ENCODE assay signal across 27 mouse cellular contexts in the genomic region with DNA sequence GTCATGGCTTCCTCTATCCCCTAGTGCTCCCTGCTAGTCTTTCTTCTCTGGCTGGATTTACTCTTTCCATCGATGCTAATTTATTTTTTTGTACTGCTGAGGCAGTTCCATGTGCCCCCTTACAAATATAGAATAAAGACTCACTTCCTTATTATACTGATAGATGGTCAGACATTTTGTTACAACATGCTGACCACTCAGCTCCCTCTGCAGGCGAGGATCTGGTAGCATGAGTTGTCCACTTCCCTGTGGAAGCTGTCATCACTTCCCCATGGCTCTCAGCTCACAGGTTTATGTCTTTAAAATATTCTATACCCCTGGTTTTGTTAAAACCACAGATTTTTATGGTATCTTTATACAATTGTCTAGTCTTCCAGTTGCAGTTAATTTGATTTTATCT. TPM values are rescaled to one million over a fixed set of nuclear protein-coding genes. Genes with fewer than 3 reads are reported as not detected.
DNase-seq lines count a peak whose midpoint lies in the region; ATAC-seq and TF ChIP-seq lines count a peak whose summit lies in the region.
"Had no signal": no experiment of that assay in that cellular context is flagged by ENCODE, and none has a peak within 500 bp of the region (broad histone marks: within the 10 kb centered on the region; RNA-seq: fewer than 3 reads in every experiment).

No protein-coding gene starts in this region.

- TF ChIP-seq POLR2A in liver, adult 2 months (IDR thresholded peaks at IDR 0.05; ENCODE audit: extremely low read depth, insufficient read depth, low read length): no peak
- TF ChIP-seq POLR2A in bone marrow, adult 2 months (IDR thresholded peaks at IDR 0.05; ENCODE audit: borderline replicate concordance, control insufficient read depth, low read depth, low read length): no peak

- 53% methylated on average over 2 of the region's 2 CpGs for WGBS in liver, adult 2 months
- WGBS in liver, embryonic 11.5 days: 58% methylated on average over 2 of the region's 2 CpGs
- WGBS in bone marrow, adult 2 months: 37% methylated on average over 2 of the region's 2 CpGs

- no peak for DNase-seq in liver, adult 2 months (ENCODE audit: extremely low read depth, low read depth, low spot score)
- DNase-seq in liver, embryonic 11.5 days (ENCODE audit: low spot score): no peak
- peak; percentile 6 for DNase-seq in ES-CJ7 (ENCODE audit: low read depth, low spot score)
- no peak for DNase-seq in right cerebral cortex, adult 18-20 months
- DNase-seq in adrenal gland, postnatal 14 days: no peak
- DNase-seq: adrenal gland, postnatal 25 days; cerebellum, adult 9-11 months; gastrocnemius, postnatal 14 days; heart, postnatal 36 days; kidney, adult 18-20 months; liver, embryonic 13.5 days; thymus, postnatal 25 days had no signal

- TF ChIP-seq CTCF in liver, adult 2 months (IDR thresholded peaks at IDR 0.05; ENCODE audit: low read depth, low read length): peak; percentile 40; the same call in 1 of the 2 replicates
- TF ChIP-seq CTCF in bone marrow, adult 2 months (IDR thresholded peaks at IDR 0.05; ENCODE audit: control insufficient read depth, insufficient read depth, low read length): peak; percentile 40; the same call in 1 of the 2 replicates

- no peaks in the 10 kb centered on the region for H3K9me3 ChIP-seq in liver, embryonic 11.5 days (ENCODE audit: control insufficient read depth, low read length)
- H3K9me3 ChIP-seq: forebrain, embryonic 12.5 days; hindbrain, embryonic 15.5 days; liver, embryonic 13.5 days; megakaryocyte, embryonic 14.5 days; neural tube, embryonic 12.5 days had no signal

- H3K36me3 ChIP-seq in liver, adult 2 months (ENCODE audit: control insufficient read depth, insufficient read depth, low read length): peaks cover 69% of the 10 kb centered on the region
- H3K36me3 ChIP-seq in liver, embryonic 11.5 days (ENCODE audit: control insufficient read depth, insufficient read depth, low read length): no peaks in the 10 kb centered on the region
- H3K36me3 ChIP-seq: forebrain, embryonic 12.5 days; hindbrain, embryonic 15.5 days; liver, embryonic 13.5 days; neural tube, embryonic 12.5 days had no signal

- peaks cover 3% of the 10 kb centered on the region; the same call in 1 of the 2 replicates for H3K79me2 ChIP-seq in liver, adult 2 months (ENCODE audit: control insufficient read depth, insufficient read depth, low read length)

- H3K27me3 ChIP-seq in liver, adult 2 months (ENCODE audit: control insufficient read depth, insufficient read depth, low read length): no peaks in the 10 kb centered on the region
- no peaks in the 10 kb centered on the region for H3K27me3 ChIP-seq in liver, embryonic 11.5 days (replicated peaks; ENCODE audit: control insufficient read depth, insufficient read depth, low read length)
- H3K27me3 ChIP-seq: forebrain, embryonic 12.5 days; hindbrain, embryonic 15.5 days; liver, embryonic 13.5 days; neural tube, embryonic 12.5 days had no signal

- H3K9ac ChIP-seq in liver, adult 2 months (ENCODE audit: low read depth, low read length): no peak overlapping the region
- H3K9ac ChIP-seq in liver, embryonic 11.5 days (ENCODE audit: low read depth, low read length): no peak overlapping the region
- H3K9ac ChIP-seq: forebrain, embryonic 12.5 days; hindbrain, embryonic 15.5 days; liver, embryonic 13.5 days; neural tube, embryonic 12.5 days had no signal

- H3K27ac ChIP-seq in liver, adult 2 months (replicated peaks; ENCODE audit: insufficient read depth, low read depth, low read length): no peak overlapping the region
- H3K27ac ChIP-seq in liver, embryonic 11.5 days (ENCODE audit: low read depth, low read length): no peak overlapping the region
- no peak overlapping the region for H3K27ac ChIP-seq in bone marrow, adult 2 months (ENCODE audit: control insufficient read depth, insufficient read depth, low read depth, low read length, poor library complexity)
- H3K27ac ChIP-seq: forebrain, embryonic 12.5 days; hindbrain, embryonic 15.5 days; liver, embryonic 13.5 days; neural tube, embryonic 12.5 days had no signal

- no peak for ATAC-seq in liver, embryonic 11.5 days (replicated peaks; ENCODE audit: low FRiP score)
- peak; percentile 73 for ATAC-seq in monocyte, adult 5-6 weeks (replicated peaks; ENCODE audit: insufficient number of reproducible peaks, low FRiP score, low TSS enrichment, poor library complexity, severe bottlenecking)
- ATAC-seq: activated CD4-positive, CD25-positive, alpha-beta regulatory T cell, adult 4 months; CD4-positive, CD25-positive, alpha-beta regulatory T cell, adult 4 months had no signal

- peaks cover 21% of the 10 kb centered on the region for H3K4me1 ChIP-seq in liver, adult 2 months (ENCODE audit: control insufficient read depth, insufficient read depth, low read length)
- no peaks in the 10 kb centered on the region for H3K4me1 ChIP-seq in liver, embryonic 11.5 days (replicated peaks; ENCODE audit: control insufficient read depth, insufficient read depth, low read length)
- H3K4me1 ChIP-seq in bone marrow, adult 2 months (ENCODE audit: control insufficient read depth, insufficient read depth, low read length): no peaks in the 10 kb centered on the region; the same call in 1 of the 2 replicates
- H3K4me1 ChIP-seq: forebrain, embryonic 12.5 days; hindbrain, embryonic 15.5 days; liver, embryonic 13.5 days; megakaryocyte, embryonic 14.5 days; neural tube, embryonic 12.5 days had no signal

- no peak overlapping the region for H3K4me2 ChIP-seq in liver, embryonic 11.5 days
- H3K4me2 ChIP-seq: forebrain, embryonic 12.5 days; heart, embryonic 11.5 days; hindbrain, embryonic 15.5 days; liver, embryonic 13.5 days; neural tube, embryonic 12.5 days had no signal

- no peak overlapping the region for H3K4me3 ChIP-seq in liver, adult 2 months (ENCODE audit: insufficient read depth, low read depth, low read length)
- no peak overlapping the region for H3K4me3 ChIP-seq in liver, embryonic 11.5 days (ENCODE audit: low read depth, low read length)
- no peak overlapping the region for H3K4me3 ChIP-seq in bone marrow, adult 2 months (replicated peaks; ENCODE audit: control insufficient read depth, low read depth, low read length)
- H3K4me3 ChIP-seq: forebrain, embryonic 12.5 days; hindbrain, embryonic 15.5 days; liver, embryonic 13.5 days; megakaryocyte, embryonic 14.5 days; neural tube, embryonic 12.5 days had no signal

RNA-seq across cellular contexts. Expression of gene Slc17a2, which starts 9.4 kb away (rescaled TPM):
- 175 and 208 TPM in 2 replicates for total RNA-seq in liver, adult 2 months (2014; rRNA removed)
- 144 and 189 TPM in 2 replicates for polyA plus RNA-seq in liver, adult 2 months (2012; rRNA removed)
- polyA plus RNA-seq in liver, embryonic 11.5 days (2014; fragmentation: Nextera tagmentation; extraction: Ambion mirVana): 0.26 and 0.56 TPM in 2 replicates
- polyA plus RNA-seq in bone marrow, adult 2 months (2011; ENCODE audit: insufficient read depth, insufficient read length, low replicate concordance, missing spikeins): 1.4 TPM in 1 of 2 replicates, not detected in the other
- not detected in 3 replicates for total RNA-seq in monocyte, adult 5-6 weeks (2017)
- 0.68 and 12.9 TPM in 2 replicates for total RNA-seq in adrenal gland, postnatal 14 days (2021)
- total RNA-seq: adrenal gland, postnatal 25 days; gastrocnemius, postnatal 14 days; heart, postnatal 36 days; left cerebral cortex, postnatal 25 days had no signal
- polyA plus RNA-seq: activated CD4-positive, CD25-positive, alpha-beta regulatory T cell, adult 4 months; CD4-positive, CD25-positive, alpha-beta regulatory T cell, adult 4 months; forebrain, embryonic 12.5 days; heart, embryonic 11.5 days; hindbrain, embryonic 15.5 days; midbrain, postnatal 0 days; neural tube, embryonic 12.5 days; spleen, adult 2 months had no signal

RNA-seq across cellular contexts. Expression of gene Slc17a3, which starts 23.1 kb away (rescaled TPM):
- total RNA-seq in liver, adult 2 months (2014; rRNA removed): 32.8 and 38.1 TPM in 2 replicates
- polyA plus RNA-seq in liver, adult 2 months (2012; rRNA removed): 34.5 and 39.7 TPM in 2 replicates
- polyA plus RNA-seq in liver, embryonic 11.5 days (2014; fragmentation: Nextera tagmentation; extraction: Ambion mirVana): 0.36 and 0.43 TPM in 2 replicates
- polyA plus RNA-seq in bone marrow, adult 2 months (2011; ENCODE audit: insufficient read depth, insufficient read length, low replicate concordance, missing spikeins): 2.9 TPM in 1 of 2 replicates, not detected in the other
- not detected in 3 replicates for total RNA-seq in monocyte, adult 5-6 weeks (2017)
- total RNA-seq in adrenal gland, postnatal 14 days (2021): 0.38 and 4.4 TPM in 2 replicates
- total RNA-seq: gastrocnemius, postnatal 14 days; heart, postnatal 36 days; layer of hippocampus, postnatal 25 days had no signal
- polyA plus RNA-seq: activated CD4-positive, CD25-positive, alpha-beta regulatory T cell, adult 4 months; CD4-positive, CD25-positive, alpha-beta regulatory T cell, adult 4 months; forebrain, embryonic 12.5 days; frontal cortex, adult 2 months; heart, embryonic 11.5 days; hindbrain, embryonic 15.5 days; midbrain, postnatal 0 days had no signal

RNA-seq across cellular contexts. Expression of gene Trim38, which starts 46.4 kb away (rescaled TPM):
- total RNA-seq in liver, adult 2 months (2014; rRNA removed): not detected in 2 replicates
- not detected in 2 replicates for polyA plus RNA-seq in liver, adult 2 months (2012; rRNA removed)
- polyA plus RNA-seq in liver, embryonic 11.5 days (2014; fragmentation: Nextera tagmentation; extraction: Ambion mirVana): not detected in 2 replicates
- polyA plus RNA-seq in bone marrow, adult 2 months (2011; ENCODE audit: insufficient read depth, insufficient read length, low replicate concordance, missing spikeins): not detected in 2 replicates
- total RNA-seq in monocyte, adult 5-6 weeks (2017): not detected in 3 replicates
- total RNA-seq in adrenal gland, postnatal 14 days (2021): not detected in 2 replicates
- total RNA-seq: gastrocnemius, postnatal 14 days; heart, postnatal 36 days; layer of hippocampus, postnatal 25 days; left cerebral cortex, postnatal 25 days; midbrain, postnatal 0 days had no signal
- polyA plus RNA-seq: activated CD4-positive, CD25-positive, alpha-beta regulatory T cell, adult 4 months; CD4-positive, CD25-positive, alpha-beta regulatory T cell, adult 4 months; forebrain, embryonic 12.5 days; neural tube, embryonic 12.5 days; spleen, adult 2 months; stomach, embryonic 16.5 days had no signal

RNA-seq across cellular contexts. Expression of gene Slc17a1, which starts 51.4 kb away (rescaled TPM):
- total RNA-seq in liver, adult 2 months (2014; rRNA removed): 13.3 and 20.1 TPM in 2 replicates
- polyA plus RNA-seq in liver, adult 2 months (2012; rRNA removed): 12.9 and 14.5 TPM in 2 replicates
- polyA plus RNA-seq in liver, embryonic 11.5 days (2014; fragmentation: Nextera tagmentation; extraction: Ambion mirVana): not detected in 2 replicates
- not detected in 2 replicates for polyA plus RNA-seq in bone marrow, adult 2 months (2011; ENCODE audit: insufficient read depth, insufficient read length, low replicate concordance, missing spikeins)
- not detected in 3 replicates for total RNA-seq in monocyte, adult 5-6 weeks (2017)
- total RNA-seq in adrenal gland, postnatal 14 days (2021): 1.1 TPM in 1 of 2 replicates, not detected in the other
- total RNA-seq: adrenal gland, postnatal 25 days; gastrocnemius, postnatal 14 days; heart, postnatal 36 days; layer of hippocampus, postnatal 25 days; left cerebral cortex, postnatal 25 days; midbrain, postnatal 0 days had no signal
- polyA plus RNA-seq: activated CD4-positive, CD25-positive, alpha-beta regulatory T cell, adult 4 months; forebrain, embryonic 12.5 days; frontal cortex, adult 2 months; heart, embryonic 11.5 days; hindbrain, embryonic 15.5 days; midbrain, postnatal 0 days; neural tube, embryonic 12.5 days had no signal

RNA-seq across cellular contexts. Expression of gene Hist1h1a, which starts 52.7 kb away (rescaled TPM):
- total RNA-seq in liver, adult 2 months (2014; rRNA removed): 5.6 and 6.2 TPM in 2 replicates
- polyA plus RNA-seq in liver, adult 2 months (2012; rRNA removed): 0.12 TPM in 1 of 2 replicates, not detected in the other
- 2.8 and 3.9 TPM in 2 replicates for polyA plus RNA-seq in liver, embryonic 11.5 days (2014; fragmentation: Nextera tagmentation; extraction: Ambion mirVana)
- 38.3 and 41.6 TPM in 2 replicates for polyA plus RNA-seq in bone marrow, adult 2 months (2011; ENCODE audit: insufficient read depth, insufficient read length, low replicate concordance, missing spikeins)
- 55.4 to 86.3 TPM (median 64.8 TPM) in 3 replicates for total RNA-seq in monocyte, adult 5-6 weeks (2017)
- total RNA-seq in adrenal gland, postnatal 14 days (2021): 172 and 219 TPM in 2 replicates
- polyA plus RNA-seq: midbrain, postnatal 0 days had no signal
